Mouse (Mus musculus) ovary, postnatal 10 days (tissue): ENCODE results near the gene Ccnb2.
"Not testable (repeated sequence)": the region's sequence is repeated elsewhere in the genome, so short reads cannot be mapped to it uniquely, and the experiment has no call there.

Experiments
- DNase-seq: peaks from one replicate; pipeline ENCODE4 v3.0.0; 2022; ENCODE audit warnings: low spot score

The Ccnb2 gene

DNA sequence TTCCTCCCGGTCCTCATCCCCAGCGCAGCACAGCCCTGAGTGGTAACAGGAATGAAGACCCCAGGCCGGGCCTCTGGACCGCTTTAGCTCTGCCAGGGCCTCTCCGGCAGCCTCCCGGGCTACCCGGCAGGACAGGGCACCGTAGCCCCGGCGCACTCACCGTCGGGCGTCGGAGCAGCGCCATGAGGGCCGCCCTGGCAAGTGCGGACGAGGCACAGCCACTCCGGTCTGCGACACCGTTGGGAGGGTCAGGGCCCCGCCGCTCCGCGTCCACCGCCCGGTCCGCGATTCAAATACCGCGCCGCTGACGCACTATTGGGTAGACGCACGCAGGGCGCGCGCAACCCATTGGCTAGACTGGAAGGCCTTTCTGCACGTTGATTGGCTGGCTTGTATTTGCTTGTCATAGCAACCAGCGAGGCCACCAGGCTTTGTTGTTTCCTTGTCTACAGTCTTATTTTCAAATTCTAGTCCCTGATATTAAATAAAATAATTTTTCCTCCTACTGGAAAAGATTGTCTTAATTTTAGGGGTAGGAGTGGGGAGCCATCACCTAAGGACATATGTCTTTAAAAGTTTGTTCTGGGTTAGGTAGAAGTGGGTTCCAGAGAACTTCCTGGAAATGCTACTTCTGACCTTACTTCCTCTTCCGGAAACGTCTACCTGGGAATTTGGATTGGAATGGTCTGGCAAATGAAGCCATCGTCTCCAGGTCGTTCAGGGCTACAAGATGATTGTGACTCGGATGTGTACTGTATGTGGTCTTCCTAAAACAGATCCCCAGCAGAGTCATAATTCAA is at the start of gene Ccnb2:
TSS of gene Ccnb2 (minus strand) at position 291 of the 800 bp plus-strand sequence.
- peak; percentile 59 for DNase-seq

DNA sequence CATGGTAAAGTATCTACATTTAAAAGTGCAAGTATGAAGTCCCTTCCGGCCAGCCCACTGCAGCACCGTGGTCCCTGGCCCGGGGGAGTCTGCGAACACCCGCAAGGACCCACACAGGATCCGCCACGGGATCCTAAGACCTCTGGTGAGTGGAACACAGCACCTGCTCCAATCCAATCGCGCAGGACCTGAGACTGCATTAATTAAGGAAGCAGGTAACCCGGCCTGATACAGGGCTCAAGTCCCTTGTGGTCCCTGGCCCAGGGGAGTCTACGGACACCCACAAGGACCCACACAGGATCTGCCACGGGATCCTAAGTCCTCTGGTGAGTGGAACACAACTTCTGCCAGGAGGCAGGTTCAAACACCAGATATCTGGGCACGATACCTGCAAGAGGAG is 41.7 kb upstream of the Ccnb2 start:
- not testable (repeated sequence) for DNase-seq

DNA sequence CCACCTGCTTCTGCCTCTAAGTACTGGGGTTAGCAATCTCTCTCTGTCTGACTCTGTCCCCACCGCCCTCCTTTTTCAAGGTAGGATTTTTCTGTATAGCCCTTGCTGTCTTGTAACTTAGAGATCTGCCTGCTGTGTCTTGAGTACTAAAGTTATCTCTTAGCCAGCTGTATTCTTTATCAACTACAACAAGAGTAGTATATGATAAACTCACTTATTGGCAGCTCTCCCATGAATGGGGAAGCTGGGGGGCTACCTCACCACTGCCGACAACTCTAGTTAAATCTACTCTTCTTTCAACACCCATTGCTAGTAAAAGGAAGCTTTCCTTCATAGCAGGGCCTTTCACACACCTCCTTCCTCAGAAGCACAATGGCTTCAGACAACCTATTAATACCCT is 31.0 kb upstream of the Ccnb2 start:
- no peak for DNase-seq

DNA sequence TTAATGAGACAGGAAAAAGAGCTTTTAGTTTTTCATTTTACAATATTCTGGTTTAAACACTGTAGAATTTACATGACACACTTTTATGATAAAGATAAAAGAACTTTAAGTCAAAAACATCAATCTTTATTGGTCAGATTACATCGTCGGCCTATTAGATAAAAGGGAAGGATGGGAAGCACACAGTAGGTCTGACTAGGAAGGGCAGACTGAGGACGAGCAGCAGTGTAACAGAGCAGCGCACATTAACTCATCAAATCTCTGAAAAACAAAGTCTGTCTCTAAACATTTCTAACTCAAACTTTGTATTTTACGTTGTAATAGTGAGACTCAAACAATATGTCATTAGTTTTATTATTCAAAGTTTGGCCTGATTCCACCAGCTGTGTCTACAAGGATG is 27.7 kb upstream of the Ccnb2 start:
- DNase-seq = no peak

DNA sequence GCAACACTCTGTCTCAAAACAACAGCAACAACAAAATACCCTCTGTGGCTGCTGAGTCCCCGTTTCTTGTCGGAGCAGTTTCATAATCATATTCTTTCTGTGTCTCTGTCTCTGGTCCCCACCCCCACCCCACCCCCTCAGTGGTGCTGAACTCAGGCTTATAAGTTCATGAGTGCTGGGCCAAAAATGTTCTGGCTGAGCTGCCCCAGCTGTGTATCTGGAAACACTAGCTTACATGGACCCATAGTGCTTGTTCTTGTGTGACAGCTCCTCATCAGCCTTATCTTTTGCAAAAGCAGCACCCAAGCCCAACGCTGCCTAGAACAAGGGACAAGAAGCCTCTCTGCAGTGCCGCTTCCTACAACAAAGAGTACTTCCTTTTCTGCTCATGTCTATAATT is 18.6 kb upstream of the Ccnb2 start:
- no peak for DNase-seq

DNA sequence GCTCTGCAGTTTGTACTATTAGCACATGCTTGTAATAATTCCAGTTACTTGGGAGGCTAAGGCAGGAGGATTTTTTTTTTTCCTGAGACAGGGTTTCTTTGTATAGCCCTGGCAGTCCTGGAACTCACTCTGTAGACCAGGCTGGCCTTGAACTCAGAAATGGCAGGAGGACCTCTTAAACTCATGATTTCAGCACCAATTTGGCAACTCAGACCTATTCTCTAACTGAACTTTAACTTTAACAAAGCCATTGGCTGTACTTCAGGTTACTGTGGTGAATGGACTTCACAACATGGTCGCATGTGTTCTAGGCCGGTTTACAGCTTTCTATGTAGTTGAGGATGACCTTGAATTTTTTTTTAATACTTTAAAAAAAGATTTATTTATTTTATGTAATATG is 1.3 kb upstream of the Ccnb2 start:
- DNase-seq = no peak

DNA sequence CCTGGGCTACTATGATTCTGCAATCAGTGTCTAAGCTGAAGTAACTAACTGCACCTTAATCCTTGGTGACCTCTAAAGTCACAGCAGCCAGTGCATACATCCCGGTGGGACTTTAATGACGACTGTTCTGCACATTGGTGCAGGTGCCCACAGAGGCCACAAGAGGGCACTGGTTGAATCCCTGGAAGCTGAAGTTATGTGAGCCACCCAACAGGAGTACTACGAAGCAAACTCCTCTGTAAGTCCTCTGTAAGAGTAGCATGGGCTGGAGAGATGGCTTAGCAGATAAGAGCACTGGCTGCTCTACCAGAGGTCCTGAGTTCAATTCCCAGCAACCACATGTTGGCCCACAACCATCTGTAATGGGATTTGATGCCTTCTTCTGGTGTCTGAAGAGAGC is 4.9 kb downstream of the Ccnb2 start:
- DNase-seq = no peak

DNA sequence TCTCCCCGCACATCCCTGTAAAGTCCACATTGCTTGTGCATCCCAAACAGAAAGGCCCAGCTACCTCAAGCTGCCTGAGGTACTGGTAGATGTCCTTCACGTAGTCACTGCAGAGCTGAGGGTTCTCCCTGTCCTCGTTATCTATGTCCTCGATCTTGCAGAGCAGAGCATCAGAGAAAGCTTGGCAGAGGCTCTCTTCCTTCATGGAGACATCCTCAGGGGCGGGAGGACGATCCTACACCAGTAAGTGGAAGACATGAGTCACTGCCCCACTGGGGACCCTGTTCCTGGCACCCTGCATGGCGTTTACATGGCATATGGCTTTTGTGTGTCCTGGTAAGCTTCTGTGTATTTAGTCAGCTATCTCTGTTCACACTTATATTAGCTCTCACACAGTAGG is 8.3 kb downstream of the Ccnb2 start:
- DNase-seq = no peak

DNA sequence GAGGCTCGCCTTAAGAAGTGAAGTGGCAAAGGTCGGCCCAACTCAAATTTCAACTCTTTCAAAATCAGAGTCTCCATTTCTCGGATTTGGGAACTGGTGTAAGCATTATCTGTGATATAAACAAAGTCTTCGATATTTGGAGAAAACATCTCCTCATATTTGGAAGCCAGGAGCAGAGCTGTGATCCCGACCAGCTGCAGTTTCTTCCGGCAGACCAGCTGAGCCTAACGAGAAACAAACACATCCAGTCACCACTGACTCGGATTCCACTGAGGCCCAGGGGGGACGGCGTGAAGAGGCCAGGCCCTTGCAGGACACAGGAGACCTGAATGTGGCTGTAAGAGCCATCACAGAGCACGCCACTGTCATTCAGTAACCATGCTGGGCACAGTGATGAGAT is 10.7 kb downstream of the Ccnb2 start:
- no peak for DNase-seq

DNA sequence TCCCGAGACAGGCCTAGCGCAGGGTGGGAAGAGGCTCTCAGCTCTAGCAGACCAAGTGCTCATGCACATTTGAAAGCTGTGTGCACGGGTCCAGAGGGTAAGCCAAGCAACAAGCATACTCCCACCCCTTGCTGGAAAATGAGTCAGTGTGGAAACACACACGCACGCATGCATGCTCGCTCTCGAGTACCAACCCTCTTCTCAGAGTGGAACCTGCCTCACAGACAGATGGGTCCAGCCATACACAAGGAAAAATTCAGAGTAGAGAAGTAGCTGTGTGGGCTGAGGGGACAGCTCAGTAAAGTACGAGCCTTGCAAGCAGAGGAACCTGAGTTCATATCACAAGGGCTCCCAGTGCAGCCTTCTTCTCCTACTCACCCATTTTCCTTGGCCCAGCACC is 11.6 kb downstream of the Ccnb2 start:
- no peak for DNase-seq

DNA sequence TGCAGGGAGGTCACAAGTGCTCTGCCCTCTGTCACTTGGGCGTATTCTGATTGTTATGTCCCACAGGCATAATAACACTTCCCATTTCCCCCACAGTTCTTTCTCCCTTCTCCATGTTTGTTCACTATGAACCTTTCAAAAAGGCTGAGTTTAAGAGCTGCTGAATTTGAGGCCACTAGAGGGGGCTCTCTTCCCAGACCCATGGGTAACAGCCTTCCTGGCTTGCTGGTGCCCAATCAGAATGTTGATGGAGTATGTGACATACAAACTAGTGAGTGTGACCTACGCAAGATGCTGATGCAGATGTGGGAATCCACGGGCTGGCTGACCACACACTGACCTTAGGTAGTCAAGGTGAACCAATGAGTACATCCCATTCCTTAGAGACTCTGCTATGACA is 12.6 kb downstream of the Ccnb2 start:
- DNase-seq = no peak

DNA sequence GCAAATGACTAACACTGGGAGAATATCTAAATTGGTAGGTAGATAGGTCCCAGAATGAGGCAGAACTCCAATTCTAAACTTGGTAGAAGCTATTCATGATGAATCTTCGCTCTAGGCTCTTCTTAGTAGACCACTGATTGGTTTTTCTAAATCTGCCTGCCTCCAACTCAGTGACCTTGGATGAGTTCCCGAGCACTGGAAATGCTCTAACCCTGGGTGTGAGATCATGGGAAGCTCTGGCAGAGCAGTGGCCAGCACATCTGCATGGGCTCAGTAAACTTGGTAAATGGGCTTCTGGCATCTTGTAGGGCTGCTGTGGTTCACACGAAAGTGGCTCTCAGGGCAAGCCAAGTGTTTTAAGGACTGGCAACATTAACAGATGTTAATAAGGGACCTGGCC is 14.8 kb downstream of the Ccnb2 start:
- DNase-seq = no peak

DNA sequence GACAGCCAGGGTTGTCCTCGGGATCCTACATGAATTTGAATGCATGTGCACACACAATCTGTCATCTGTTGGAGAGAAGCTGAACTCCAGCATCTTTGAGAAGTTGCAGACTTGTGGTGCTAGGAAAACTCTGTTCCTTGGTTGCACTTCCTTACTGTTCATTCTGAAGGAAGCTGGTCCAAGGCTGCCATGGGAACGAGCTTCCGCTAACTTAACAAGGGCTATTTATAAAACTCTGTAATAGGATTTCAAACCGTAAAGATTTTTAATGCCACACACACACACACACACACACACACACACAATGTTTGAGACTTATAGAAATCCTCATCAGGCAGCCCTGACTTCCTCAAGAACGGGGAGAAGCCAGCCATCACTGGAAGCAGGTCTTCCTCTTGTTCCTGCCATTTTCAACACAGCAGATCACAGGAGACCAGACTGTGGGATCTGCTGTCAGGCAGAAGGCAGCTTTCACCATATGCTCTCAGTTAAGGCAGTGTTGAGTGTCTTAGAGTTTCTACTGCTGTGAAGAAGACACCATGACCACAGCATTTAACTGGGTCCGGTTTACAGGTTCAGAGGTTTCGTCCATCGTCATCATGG is 19.3 kb downstream of the Ccnb2 start:
- DNase-seq = no peak

DNA sequence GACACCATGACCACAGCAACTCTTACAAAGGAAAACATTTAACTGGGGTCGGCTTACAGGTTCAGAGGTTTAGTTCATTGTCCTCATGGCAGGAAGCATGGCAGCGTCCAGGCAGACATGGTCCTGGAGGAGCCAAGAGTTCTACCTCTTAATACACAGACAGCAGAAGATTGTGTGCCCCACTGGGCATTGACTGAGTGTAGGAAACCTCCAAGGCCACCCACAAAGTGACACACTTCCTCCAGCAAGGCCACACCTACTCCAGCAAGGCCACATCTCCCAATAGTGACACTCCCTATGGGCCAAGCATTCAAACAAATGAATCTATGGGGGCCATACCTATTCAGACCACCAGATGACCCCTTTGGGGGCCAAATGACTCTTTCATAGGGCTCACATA is 25.3 kb downstream of the Ccnb2 start:
- DNase-seq = no peak

DNA sequence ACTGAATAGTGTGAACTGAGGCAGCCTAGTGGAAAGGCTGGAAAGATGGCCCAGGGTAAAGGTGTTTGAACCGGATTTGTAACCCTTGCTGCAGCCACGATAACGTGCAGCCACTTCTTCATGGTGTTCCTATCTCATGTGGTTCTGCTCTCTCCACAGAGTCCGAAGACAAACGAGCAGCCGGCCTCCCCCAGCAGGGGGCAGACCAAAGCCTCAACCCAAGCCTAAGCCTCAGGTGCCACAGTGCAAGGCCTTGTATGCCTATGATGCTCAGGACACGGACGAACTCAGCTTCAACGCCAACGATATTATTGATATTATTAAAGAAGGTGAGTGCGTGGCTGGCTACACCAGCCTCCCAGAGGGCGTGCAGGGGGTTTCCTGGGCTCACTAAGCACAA is 25.7 kb downstream of the Ccnb2 start:
- no peak for DNase-seq

DNA sequence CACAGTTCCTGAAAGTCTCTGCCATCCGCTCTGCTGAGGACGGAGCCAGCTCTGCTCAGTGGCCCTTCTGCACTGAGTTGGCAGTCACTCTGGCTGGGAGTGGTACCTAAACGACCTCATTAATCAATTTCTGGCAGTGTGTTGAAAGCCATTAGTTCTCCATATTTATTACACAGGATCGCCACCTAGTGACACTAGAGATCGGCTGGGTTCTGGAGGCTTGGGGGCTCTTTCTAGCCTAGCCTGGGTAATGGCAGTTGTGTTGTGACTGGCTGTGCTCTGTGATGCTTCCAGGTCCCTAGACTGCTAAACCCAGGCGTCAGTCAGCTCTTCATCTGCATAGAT is 28.8 kb downstream of the Ccnb2 start:
- no peak for DNase-seq

DNA sequence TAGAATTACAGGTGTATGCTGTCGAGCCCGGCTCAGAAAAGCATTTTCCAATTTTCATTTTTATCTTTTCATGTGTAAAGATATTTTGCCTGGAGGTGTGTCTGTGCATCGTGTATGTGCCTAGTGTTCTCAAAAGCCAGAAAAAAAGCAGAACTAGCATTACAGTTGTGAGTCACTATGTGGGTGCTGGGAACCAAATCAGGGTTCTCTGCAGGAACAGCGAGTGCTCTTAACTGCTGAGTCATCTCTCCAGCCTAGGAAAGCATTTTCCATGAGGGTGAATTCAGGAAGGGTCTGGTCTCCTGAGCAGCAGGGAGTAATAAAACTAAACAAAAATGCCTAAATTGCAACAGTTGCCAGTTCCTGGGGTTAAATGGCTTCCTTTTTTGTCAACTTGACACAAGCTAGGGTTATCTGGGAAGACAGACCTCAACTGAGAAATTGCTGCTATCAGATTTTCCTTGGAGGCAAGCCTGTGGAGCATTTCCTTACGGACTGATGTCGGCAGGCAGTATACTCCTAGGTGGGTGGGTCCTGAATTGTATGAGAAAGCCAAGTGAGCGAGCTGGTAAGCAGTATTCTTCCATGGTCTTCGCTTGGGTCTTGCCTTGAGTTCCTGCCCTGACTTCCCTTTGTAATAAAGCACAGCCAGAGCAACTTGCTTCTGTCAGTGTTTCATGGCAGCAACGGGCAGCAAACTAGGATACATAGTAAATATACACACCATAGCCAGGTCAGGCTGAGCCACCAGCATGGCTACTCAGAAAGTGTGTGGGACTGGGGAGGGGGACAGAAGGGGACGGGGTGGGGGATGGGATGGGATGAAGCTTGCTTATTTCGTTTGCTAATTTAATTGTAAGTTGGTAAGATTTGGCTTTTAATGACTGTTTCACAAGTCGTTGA is 29.4 kb downstream of the Ccnb2 start:
- no peak for DNase-seq

DNA sequence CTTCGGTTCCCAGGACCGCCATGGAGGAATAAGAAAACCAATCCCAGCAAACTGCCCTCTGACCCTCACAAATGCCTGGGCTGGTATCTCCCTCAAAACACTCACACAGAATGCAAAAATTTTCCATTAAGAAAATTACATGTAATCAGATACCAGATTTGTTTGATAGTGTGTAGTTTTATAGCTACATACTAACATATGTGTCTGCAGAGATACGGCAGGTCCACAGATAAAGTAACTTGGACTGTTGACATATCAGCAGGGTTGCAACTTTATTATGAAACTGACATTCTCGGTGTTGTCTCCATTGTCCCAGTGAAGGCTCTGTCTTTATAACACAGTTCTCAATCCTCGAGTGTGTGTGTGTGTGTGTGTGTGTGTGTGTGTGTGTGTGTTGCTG is 30.3 kb downstream of the Ccnb2 start:
- DNase-seq = no peak

DNA sequence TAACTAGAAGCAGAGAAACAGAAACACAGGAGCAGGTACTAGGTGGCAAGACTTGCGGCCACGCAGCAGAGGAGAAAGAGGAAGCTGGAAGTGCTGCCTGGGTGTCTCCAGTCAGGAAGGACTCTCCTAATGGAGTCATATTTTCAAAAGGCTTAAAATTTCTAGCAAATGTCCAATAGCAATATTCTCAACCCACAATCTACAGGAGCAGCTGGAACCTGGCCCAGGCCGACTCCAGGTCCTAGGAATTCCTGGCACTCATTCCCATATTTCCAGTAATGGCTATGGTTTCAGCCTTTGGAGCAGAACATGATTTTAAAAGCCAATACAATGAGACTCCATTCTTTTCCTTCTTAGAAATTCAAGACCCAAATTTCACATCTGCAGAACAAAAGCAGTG is 31.8 kb downstream of the Ccnb2 start:
- no peak for DNase-seq

DNA sequence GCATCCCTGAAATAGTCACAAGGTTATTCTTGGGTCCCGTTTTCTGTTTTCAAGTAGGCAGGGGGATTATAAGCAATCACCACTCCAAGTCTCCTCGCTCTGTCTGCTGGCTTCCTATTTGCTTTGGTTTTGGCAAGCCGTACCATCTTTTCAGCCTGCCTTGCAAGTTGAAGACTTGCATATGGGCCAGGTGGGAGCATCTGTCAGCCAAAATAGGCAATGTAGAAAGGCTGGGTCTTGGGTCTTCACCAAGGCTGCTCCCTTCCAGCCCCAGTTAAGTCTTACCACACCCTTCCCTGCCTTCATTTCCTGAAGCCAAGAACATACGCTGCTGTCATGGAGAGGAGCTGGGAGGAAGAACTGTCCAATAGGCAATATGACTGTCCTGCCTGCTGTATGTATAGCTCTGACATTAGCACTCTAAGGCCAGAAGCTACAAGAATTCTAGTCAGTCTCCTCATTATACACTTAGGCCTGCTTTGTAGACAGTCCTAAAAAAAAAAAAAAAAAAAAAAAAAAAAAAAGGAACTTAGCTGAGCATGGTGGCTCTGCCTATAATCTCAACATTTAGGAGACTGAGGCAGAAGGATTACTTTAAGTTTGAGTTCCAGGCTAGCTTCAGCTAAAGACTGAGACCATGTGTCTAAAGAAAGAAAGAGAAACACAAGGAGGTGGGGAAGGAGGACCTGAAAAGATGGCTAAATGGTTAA is 33.8 kb downstream of the Ccnb2 start:
- DNase-seq = no peak

DNA sequence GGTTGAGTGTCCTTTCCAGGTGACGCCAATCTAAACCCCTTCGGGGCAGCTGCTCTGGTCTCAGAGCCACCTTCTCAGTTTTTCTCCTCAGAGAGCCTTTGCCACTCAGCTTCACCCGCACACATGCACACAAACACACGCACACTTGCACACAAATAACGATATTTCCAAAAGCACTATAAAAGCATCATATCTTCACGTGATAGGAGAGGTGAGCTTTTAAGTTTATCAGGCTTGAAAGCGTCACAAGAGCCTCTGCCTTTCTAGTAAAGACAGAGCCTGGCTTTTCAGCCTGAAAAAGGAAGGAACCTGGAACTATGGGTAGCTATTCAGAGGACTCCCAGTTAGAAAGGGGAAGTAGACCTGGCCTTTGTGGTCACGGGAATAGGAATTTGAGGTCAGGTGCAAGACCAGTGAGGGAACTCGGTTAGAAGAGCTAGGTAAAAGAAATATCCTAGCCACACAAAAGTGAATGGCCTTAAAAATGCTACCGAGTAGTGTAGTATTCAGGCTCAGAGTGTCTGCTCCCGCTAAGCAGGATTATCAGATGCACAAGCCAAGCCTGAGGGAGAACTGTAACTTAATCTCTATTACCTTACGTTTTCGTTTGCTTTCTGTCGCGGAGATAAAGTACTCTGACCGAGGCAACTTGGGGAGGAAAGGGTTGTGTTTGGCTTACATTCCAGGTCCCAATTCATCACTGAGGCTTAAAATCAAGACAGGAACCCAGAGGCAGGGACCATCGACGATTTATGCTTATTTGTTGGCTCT is 36.2 kb downstream of the Ccnb2 start:
- no peak for DNase-seq

DNA sequence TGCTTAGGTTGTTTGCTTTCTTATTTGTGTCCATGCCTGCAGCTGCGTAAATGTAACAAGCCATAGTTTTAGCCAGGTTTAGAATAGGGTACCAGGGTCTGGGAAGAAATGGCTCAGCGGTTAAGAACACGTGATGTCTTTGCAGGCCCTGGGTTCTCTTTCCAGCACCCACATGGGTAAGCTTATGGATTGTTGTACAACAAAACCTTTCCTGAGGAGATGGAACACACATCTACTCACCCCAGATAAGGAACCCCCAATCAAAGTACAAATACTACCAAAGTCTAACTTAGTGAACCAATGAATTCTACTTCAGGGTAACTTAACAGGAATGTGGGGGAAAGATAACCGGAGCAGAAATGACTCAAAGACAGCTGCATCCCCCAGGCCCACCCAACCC is 36.9 kb downstream of the Ccnb2 start:
- DNase-seq = no peak
